Mouse (Mus musculus) midbrain, postnatal 0 days (tissue): ENCODE measurements at regions not wholly inside any gene's neighbourhood (a gene's known extent, or its start where the extent isn't known, plus 50 kb on each side); places are given as distances from the start of the nearest gene placed in this dataset.

Experiments
- ATAC-seq: fragments of 200-750 bp; cut with Nextera tagmentation; 2 replicates; pipeline ENCODE4 v1.8.0; 2017; ENCODE audit warnings: moderate number of reproducible peaks, mild to moderate bottlenecking, moderate TSS enrichment, moderate library complexity; ENCODE audit not compliant: low FRiP score
- DNase-seq: peaks from one replicate; pipeline ENCODE4 v3.0.0-alpha.2; 2015; ENCODE audit warnings: low spot score
- H3K27ac ChIP-seq: fragments of 300-500 bp; sonication (generic); 2 replicates; pipeline ENCODE4 v1.5.1; 2014; ENCODE audit warnings: low read depth, mild to moderate bottlenecking, low read length, mixed read lengths
- H3K27me3 ChIP-seq: fragments of 300-500 bp; sonication (generic); 2 replicates; pipeline ENCODE4 v1.6.1; 2014; ENCODE audit warnings: low read length, control low read depth, mixed read lengths; ENCODE audit not compliant: insufficient read depth
- H3K36me3 ChIP-seq: fragments of 300-500 bp; sonication (generic); 2 replicates; pipeline ENCODE4 v1.6.1; 2014; ENCODE audit warnings: low read length, control low read depth, mixed read lengths; ENCODE audit not compliant: insufficient read depth
- H3K4me1 ChIP-seq: fragments of 300-500 bp; sonication (generic); 2 replicates; pipeline ENCODE4 v1.6.1; 2014; ENCODE audit warnings: mild to moderate bottlenecking, control low read depth, antibody characterized with exemption, low read length, mixed read lengths; ENCODE audit not compliant: insufficient read depth
- H3K4me2 ChIP-seq: fragments of 300-500 bp; sonication (generic); 2 replicates; pipeline ENCODE4 v1.6.1; 2014; ENCODE audit warnings: low read depth, mild to moderate bottlenecking, low read length, mixed read lengths; ENCODE audit not compliant: poor library complexity, severe bottlenecking
- H3K4me3 ChIP-seq: fragments of 300-500 bp; sonication (generic); 2 replicates; pipeline ENCODE4 v1.5.1; 2014; ENCODE audit warnings: low read depth, mild to moderate bottlenecking, low read length, moderate library complexity
- H3K9ac ChIP-seq: fragments of 300-500 bp; sonication (generic); replicated peaks from 2 replicates; pipeline ENCODE4 v1.6.1; 2014; ENCODE audit warnings: mild to moderate bottlenecking, low read length, moderate library complexity, mixed read lengths; ENCODE audit not compliant: poor library complexity, severe bottlenecking
- H3K9me3 ChIP-seq: fragments of 300-500 bp; sonication (generic); 2 replicates; pipeline ENCODE4 v1.6.1; 2016; ENCODE audit warnings: low read length, control low read depth
- CTCF ChIP-seq: IDR thresholded peaks from 2 replicates; pipeline ENCODE4 v1.5.1; 2016; ENCODE audit warnings: antibody characterized with exemption, mild to moderate bottlenecking
- WGBS: fragments of 180-500 bp; shearing (Covaris S2); extraction: QIAGEN DNeasy Blood & Tissue Kit; methylation state at CpG from one replicate; pipeline ENCODE4 v1.1.7; 2014; 5-methylcytosine and 5-hydroxymethylcytosine counted together

DNA sequence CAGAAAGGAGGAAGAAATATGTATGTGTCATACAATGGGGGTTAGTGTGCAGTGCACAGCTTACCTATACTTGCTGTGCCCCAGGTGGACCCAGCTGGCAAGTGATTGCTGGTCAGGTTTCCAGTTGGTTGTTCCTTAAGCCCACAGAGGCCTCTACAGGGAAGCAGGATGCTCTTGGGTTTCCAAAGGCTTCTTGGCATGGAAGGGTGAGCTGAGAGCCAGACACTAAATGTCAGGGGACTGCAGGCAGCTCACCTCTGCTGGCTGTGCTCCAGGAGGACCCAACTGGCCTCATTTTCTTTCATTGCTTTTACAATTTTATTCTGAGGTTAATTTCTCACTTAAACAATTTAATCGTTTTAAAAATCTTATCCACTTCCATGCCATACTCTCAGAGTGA is 108.1 kb downstream of the Gm10184 start:
- TF ChIP-seq CTCF = no peak
- no peak overlapping the region for H3K9ac ChIP-seq
- no peak overlapping the region for H3K4me3 ChIP-seq
- H3K4me2 ChIP-seq = no peak overlapping the region
- no peak overlapping the region for H3K27ac ChIP-seq
- no peaks in the 10 kb centered on the region for H3K9me3 ChIP-seq
- 89% methylated on average over 1 of the region's 1 CpGs for WGBS
- no peaks in the 10 kb centered on the region for H3K36me3 ChIP-seq
- H3K27me3 ChIP-seq = no peaks in the 10 kb centered on the region
- DNase-seq (no peak), ATAC-seq (no peak)
- no peaks in the 10 kb centered on the region for H3K4me1 ChIP-seq

GRCm38 (mm10) chr17:89777570-89777969 is 132.7 kb downstream of the Gm10184 start:
- no peak for TF ChIP-seq CTCF
- no peak overlapping the region for H3K9ac ChIP-seq

GRCm38 (mm10) chr17:89766229-89766875 is 143.9 kb downstream of the Gm10184 start:
- TF ChIP-seq CTCF = no peak
- ATAC-seq = no peak
- H3K27me3 ChIP-seq = no peaks in the 10 kb centered on the region

More at GRCm38 (mm10) chr17:89777570-89777969, 132.7 kb downstream of the Gm10184 start:
- Histone ChIP-seq H3K27ac (no peak overlapping the region), H3K27me3 (no peaks in the 10 kb centered on the region), H3K4me1 (no peaks in the 10 kb centered on the region), H3K9me3 (no peaks in the 10 kb centered on the region), H3K36me3 (no peaks in the 10 kb centered on the region), H3K4me3 (no peak overlapping the region), H3K4me2 (no peak overlapping the region)
- no peak for DNase-seq
- ATAC-seq = no peak
- 83% methylated on average over 3 of the region's 3 CpGs for WGBS

GRCm38 (mm10) chr17:89737418-89737817 is 172.8 kb downstream of the Gm10184 start:
- ATAC-seq (no peak), DNase-seq (peak; percentile 13)
- Histone ChIP-seq H3K4me1 (no peaks in the 10 kb centered on the region), H3K4me3 (no peak overlapping the region), H3K9ac (no peak overlapping the region), H3K4me2 (no peak overlapping the region), H3K27ac (no peak overlapping the region), H3K9me3 (no peaks in the 10 kb centered on the region), H3K27me3 (no peaks in the 10 kb centered on the region), H3K36me3 (no peaks in the 10 kb centered on the region)
- 88% methylated on average over 1 of the region's 1 CpGs for WGBS
- TF ChIP-seq CTCF = peak; percentile 69

More at GRCm38 (mm10) chr17:89766229-89766875, 143.9 kb downstream of the Gm10184 start:
- Histone ChIP-seq H3K27ac (no peak overlapping the region), H3K36me3 (no peaks in the 10 kb centered on the region), H3K9me3 (no peaks in the 10 kb centered on the region), H3K4me2 (no peak overlapping the region), H3K4me3 (no peak overlapping the region), H3K9ac (no peak overlapping the region), H3K4me1 (no peaks in the 10 kb centered on the region)
- no peak for DNase-seq
- 93% methylated on average over 1 of the region's 1 CpGs for WGBS

GRCm38 (mm10) chr17:89725534-89725933 is 184.7 kb downstream of the Gm10184 start:
- no peaks in the 10 kb centered on the region for H3K9me3 ChIP-seq
- no peak overlapping the region for H3K4me2 ChIP-seq
- ATAC-seq (no peak), DNase-seq (no peak)
- no peak overlapping the region for H3K27ac ChIP-seq
- WGBS = 75% methylated on average over 3 of the region's 3 CpGs
- no peaks in the 10 kb centered on the region for H3K4me1 ChIP-seq
- TF ChIP-seq CTCF = peak; percentile 33; the same call in 1 of the 2 replicates
- H3K9ac ChIP-seq = no peak overlapping the region
- no peak overlapping the region for H3K4me3 ChIP-seq
- no peaks in the 10 kb centered on the region for H3K36me3 ChIP-seq
- no peaks in the 10 kb centered on the region for H3K27me3 ChIP-seq

GRCm38 (mm10) chr17:89681798-89682197 is 228.5 kb downstream of the Gm10184 start:
- Histone ChIP-seq H3K9me3 (no peaks in the 10 kb centered on the region), H3K27me3 (no peaks in the 10 kb centered on the region), H3K27ac (no peak overlapping the region), H3K9ac (no peak overlapping the region), H3K4me1 (no peaks in the 10 kb centered on the region), H3K4me2 (no peak overlapping the region), H3K4me3 (no peak overlapping the region), H3K36me3 (no peaks in the 10 kb centered on the region)
- WGBS = 69% methylated on average over 3 of the region's 3 CpGs
- no peak for TF ChIP-seq CTCF
- DNase-seq = no peak
- no peak for ATAC-seq
